Mouse (Mus musculus) gastrocnemius, postnatal 36 days (tissue): ENCODE measurements at regions not wholly inside any gene's neighbourhood (a gene's known extent, or its start where the extent isn't known, plus 50 kb on each side); places are given as distances from the start of the nearest gene placed in this dataset.

Experiments
- DNase-seq, 2 experiments: peaks; one replicate each; pipeline ENCODE4 v3.0.0; 2022
- intact Hi-C: fragments of 180-260 bp; cut with DNase I; formaldehyde crosslinking; loops from one replicate; pipeline ENCODE4 v1.15.1; 2025

- no peak for DNase-seq
- intact Hi-C loops: no loop called here
Observed at GRCm38 (mm10) chr4:64598465-64598864, 525.5 kb upstream of the Pappa start.

GRCm38 (mm10) chr4:64599222-64599621 lies 524.8 kb upstream of the Pappa start:
- intact Hi-C loops: no loop called here
- no peak for DNase-seq

GRCm38 (mm10) chr4:64622771-64623170 lies 501.2 kb upstream of the Pappa start:
- no peak for DNase-seq
- intact Hi-C loops: no loop called here

- no peak for DNase-seq
- intact Hi-C loops: no loop called here
Observed at GRCm38 (mm10) chr4:64632189-64632588, 491.8 kb upstream of the Pappa start.

GRCm38 (mm10) chr4:64635256-64635962 lies 488.6 kb upstream of the Pappa start:
- DNase-seq: no peak
- intact Hi-C loops: no loop called here

GRCm38 (mm10) chr4:64640056-64640455 lies 483.9 kb upstream of the Pappa start:
- no peak for DNase-seq

GRCm38 (mm10) chr4:64640976-64641375 lies 483.0 kb upstream of the Pappa start:
- no peak for DNase-seq
- intact Hi-C loops: no loop called here

More at GRCm38 (mm10) chr4:64640056-64640455, 483.9 kb upstream of the Pappa start:
- intact Hi-C loops: no loop called here

GRCm38 (mm10) chr4:64645141-64645540 lies 478.8 kb upstream of the Pappa start:
- intact Hi-C loops: no loop called here
- no peak for DNase-seq

GRCm38 (mm10) chr4:64654157-64654556 lies 469.8 kb upstream of the Pappa start:
- intact Hi-C loops: no loop called here
- DNase-seq: no peak

GRCm38 (mm10) chr4:64655534-64655933 lies 468.4 kb upstream of the Pappa start:
- DNase-seq: no peak
- intact Hi-C loops: no loop called here

- intact Hi-C loops: no loop called here
- no peak for DNase-seq
Observed at GRCm38 (mm10) chr4:64663722-64664121, 460.3 kb upstream of the Pappa start.

GRCm38 (mm10) chr4:64667998-64668397 lies 456.0 kb upstream of the Pappa start:
- intact Hi-C loops: no loop called here
- DNase-seq: no peak

GRCm38 (mm10) chr4:64669722-64670121 lies 454.3 kb upstream of the Pappa start:
- no peak for DNase-seq
- intact Hi-C loops: no loop called here

GRCm38 (mm10) chr4:64676438-64676837 lies 447.5 kb upstream of the Pappa start:
- DNase-seq: no peak

GRCm38 (mm10) chr4:64676881-64677280 lies 447.1 kb upstream of the Pappa start:
- DNase-seq: no peak
- intact Hi-C loops: no loop called here

More at GRCm38 (mm10) chr4:64676438-64676837, 447.5 kb upstream of the Pappa start:
- intact Hi-C loops: no loop called here

- DNase-seq: no peak
- intact Hi-C loops: no loop called here
Observed at GRCm38 (mm10) chr4:64684654-64685053, 439.3 kb upstream of the Pappa start.

GRCm38 (mm10) chr4:64696134-64696533 lies 427.8 kb upstream of the Pappa start:
- intact Hi-C loops: no loop called here
- DNase-seq: no peak

GRCm38 (mm10) chr4:64723296-64723695 lies 400.7 kb upstream of the Pappa start:
- DNase-seq: no peak
- intact Hi-C loops: no loop called here

- intact Hi-C loops: no loop called here
- DNase-seq: no peak
Observed at GRCm38 (mm10) chr4:64724851-64725250, 399.1 kb upstream of the Pappa start.

- intact Hi-C loops: no loop called here
- no peak for DNase-seq
Observed at GRCm38 (mm10) chr4:64755986-64756385, 368.0 kb upstream of the Pappa start.

- no peak for DNase-seq
Observed at GRCm38 (mm10) chr4:64768610-64769009, 355.4 kb upstream of the Pappa start.

GRCm38 (mm10) chr4:64803886-64804285 lies 320.1 kb upstream of the Pappa start:
- intact Hi-C loops: no loop called here
- no peak for DNase-seq

More at GRCm38 (mm10) chr4:64768610-64769009, 355.4 kb upstream of the Pappa start:
- intact Hi-C loops: no loop called here

- DNase-seq: no peak
- intact Hi-C loops: no loop called here
Observed at GRCm38 (mm10) chr4:64804996-64805395, 319.0 kb upstream of the Pappa start.
